Mouse (Mus musculus) hindlimb bud, embryonic 11.5 days (tissue): ENCODE data around the gene Cd2bp2.

Source experiments
- DNase-seq: peaks from one replicate; pipeline ENCODE4 v3.0.0-alpha.2; 2012; ENCODE audit warnings: low read depth, low spot score; ENCODE audit errors: extremely low spot score

The Cd2bp2 gene

DNA sequence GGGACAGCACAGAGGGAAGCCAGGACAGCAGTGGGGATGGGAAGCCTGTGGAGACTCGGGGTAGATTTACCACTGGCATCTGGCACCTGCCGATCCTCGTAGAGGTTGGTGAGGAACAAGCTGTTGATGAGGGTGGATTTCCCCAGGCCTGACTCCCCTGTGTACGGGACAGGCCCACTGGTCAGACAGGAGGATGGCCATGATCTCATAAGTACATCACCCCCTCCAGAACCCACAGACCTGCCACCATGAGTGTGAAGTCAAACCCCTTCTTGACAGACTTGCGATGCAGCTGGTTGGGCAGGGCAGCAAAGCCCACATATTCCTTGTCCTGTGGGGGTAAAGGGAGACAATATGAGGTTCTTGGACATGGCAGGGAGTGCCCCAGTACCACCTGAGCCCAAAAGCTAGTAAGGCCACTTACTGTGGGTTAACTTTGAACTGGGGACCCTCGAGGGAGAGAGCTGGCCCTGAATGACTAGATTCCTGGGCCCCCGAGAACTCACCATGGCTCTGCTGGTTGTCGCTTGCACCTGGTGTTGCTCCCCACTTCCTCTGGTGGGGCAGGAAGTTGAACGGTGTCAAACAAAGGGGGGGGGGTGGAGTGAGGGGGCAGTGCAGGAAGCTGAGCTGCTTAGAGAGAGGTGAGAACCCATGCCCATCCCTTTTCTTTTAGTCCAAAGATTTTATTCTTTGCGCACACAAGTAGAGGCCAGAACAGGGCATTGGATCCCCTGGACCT lies 22.2 kb upstream of the Cd2bp2 start:
- DNase-seq: no peak

DNA sequence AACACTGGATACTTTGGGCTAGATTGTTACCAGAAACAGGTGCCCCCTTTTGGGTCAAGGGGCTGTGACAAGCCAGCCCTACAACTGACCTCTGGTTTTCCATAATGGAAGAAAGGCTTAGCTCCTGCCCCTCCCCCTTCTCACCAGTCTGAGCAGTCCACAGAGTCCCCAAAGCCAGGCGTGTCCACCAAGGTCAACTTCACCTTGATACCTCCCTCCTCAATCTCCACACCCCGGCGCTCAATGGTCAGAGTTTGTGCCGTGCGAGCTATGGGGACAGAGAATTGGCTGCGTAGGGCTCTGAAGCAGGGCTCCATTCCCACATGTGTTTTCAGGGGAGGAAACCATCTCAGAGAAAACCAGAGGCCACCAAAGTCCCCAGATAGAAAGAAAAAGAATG lies 21.6 kb upstream of the Cd2bp2 start:
- no peak for DNase-seq

DNA sequence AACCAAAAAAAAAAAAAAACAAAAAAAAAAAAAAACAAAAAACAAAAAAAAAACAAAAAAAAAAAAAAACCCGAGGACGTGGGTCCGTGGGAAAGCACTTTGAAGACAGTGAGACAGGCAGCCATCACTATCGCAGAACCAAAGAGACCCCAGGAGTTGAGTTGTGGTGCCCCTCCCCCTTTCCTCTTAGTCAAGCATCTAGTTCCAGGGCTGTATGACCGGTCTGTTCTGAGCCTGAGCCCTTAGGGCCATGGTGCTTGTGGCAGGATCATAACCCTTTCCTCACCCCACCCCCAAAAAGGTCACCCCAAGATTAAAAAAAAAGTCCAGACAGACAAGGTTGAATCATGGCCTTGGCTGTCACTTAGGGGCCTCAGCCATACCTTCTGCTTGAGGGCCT lies 20.5 kb upstream of the Cd2bp2 start:
- no peak for DNase-seq

DNA sequence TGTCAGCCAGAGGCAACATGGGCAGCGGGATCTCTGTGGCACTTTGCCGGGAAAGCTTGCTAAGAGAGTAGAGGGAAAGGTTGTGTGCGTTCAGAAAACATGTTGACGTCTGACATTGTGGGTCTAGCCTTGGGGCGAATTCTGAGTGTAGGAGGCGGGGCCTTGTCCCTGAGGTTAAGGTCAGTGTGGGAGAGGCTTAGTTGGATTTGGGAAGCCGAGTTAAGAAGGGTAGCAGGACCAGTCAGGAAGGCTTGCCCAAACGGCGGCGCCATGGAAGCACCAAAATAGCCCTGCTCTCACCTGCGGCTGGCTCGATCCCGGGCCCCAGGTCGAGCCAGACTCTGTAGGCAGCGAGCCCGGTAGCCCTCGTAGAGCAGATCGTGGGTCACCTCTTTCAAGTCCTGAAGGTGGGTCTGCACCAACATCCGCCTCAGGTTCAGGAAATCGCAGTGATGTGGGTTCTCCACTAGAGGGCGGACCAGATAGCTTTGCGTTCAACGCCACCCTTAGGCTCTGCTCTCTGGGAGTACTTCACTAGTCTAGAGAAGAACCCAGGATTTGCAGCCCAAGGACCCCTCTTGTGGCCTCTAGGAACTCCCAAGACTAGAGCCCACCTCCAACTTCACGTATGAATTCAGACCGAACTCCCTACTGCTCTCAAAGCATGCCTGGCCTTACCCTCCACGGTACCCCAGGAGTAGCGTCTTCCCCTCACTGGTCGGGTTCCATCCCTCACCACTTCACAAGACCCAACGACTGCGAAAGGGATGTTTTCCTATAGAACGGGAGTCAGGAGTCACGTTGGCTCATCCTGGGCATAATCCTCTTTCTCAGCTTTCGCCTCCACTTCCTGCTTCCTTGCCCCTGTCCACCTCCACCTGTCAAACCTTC lies 19.4 kb upstream of the Cd2bp2 start:
- no peak for DNase-seq

DNA sequence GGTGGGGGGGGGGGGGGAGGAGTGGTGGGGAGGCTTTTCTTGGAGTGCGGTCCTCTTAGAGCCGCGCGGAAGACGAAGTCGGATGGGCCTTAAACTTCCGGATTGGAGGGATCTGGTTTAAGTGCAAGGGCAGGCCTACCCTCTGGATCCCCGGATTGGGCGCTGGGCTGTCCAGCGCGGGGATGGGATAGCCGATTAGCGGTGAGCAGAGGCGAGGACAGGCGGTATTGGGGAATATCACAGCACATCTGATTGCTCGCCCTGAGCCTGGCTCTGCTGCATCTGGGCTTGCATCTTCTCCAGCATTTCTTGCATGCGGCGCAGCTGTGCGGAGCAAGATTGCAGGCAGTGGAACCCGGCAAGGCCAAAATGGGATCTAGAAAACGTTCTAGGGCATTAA lies 18.7 kb upstream of the Cd2bp2 start:
- no peak for DNase-seq

DNA sequence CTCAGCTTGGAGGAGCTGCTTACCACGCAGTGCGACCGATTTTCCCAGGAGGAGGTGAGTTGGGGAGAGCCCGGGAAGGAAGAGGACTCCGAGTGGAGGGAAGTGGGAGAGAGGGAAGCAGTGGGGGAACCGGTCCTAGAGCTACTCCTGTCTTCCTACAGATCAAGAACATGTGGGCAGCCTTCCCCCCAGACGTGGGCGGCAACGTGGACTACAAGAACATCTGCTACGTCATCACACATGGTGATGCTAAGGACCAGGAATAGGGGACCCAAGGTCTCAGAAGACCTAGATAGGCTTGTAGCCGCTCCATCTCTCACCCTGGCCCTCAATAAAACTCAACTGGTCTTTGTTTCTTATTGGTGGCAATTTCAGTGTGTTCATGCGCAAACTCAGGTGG lies 18.1 kb upstream of the Cd2bp2 start:
- DNase-seq: no peak

DNA sequence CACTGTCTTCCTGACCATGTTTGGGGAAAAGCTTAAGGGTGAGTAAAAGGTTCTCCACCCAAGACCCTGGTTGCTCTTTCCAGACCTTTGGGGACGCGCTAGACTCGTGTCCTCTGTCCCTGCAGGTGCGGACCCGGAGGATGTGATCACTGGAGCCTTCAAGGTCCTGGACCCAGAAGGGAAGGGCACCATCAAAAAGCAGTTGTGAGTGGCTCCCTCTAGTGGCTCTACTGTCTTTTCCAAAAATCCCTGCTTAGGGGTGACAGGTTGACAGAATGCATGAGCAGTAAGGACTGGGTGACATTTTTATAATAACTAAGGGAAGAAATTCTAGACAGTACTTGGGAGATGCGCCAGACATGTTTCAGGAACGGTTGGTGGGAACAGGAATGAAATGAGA lies 17.6 kb upstream of the Cd2bp2 start:
- no peak for DNase-seq

DNA sequence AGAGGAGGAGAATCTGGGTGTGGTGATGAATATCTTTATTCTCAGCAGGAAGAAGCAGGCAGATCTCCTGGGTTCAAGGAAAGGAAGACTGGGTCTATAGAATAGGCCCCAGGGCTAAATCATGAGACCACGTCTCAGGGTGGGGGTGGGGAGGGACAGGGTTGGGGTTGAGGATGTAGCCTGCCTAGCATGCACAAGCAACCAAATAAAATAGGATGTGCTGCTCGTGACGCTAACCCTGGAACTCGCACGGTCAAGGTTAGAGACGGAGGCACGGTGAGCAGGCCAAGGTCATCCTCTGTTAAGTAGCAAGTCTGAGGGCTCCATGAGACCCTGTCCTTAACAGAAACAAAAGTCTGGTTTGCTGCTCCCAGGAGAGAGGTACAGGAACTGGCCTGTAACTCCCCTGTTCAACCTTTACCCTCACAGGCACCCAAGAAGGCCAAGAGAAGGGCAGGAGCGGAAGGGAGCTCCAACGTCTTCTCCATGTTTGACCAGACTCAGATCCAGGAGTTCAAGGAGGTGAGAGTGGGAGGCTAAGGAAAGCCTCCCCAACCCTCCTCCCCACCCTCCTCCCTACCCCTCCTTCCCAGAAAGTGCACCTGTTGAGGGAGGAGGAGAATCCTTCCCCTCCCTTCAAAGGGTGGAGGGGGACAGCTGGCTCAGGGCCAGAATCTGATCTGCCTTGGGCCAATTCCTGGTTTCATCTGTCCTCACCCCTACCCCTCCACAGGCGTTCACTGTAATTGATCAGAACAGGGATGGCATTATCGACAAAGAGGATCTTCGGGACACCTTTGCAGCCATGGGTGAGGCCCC lies 16.8 kb upstream of the Cd2bp2 start:
- no peak for DNase-seq

DNA sequence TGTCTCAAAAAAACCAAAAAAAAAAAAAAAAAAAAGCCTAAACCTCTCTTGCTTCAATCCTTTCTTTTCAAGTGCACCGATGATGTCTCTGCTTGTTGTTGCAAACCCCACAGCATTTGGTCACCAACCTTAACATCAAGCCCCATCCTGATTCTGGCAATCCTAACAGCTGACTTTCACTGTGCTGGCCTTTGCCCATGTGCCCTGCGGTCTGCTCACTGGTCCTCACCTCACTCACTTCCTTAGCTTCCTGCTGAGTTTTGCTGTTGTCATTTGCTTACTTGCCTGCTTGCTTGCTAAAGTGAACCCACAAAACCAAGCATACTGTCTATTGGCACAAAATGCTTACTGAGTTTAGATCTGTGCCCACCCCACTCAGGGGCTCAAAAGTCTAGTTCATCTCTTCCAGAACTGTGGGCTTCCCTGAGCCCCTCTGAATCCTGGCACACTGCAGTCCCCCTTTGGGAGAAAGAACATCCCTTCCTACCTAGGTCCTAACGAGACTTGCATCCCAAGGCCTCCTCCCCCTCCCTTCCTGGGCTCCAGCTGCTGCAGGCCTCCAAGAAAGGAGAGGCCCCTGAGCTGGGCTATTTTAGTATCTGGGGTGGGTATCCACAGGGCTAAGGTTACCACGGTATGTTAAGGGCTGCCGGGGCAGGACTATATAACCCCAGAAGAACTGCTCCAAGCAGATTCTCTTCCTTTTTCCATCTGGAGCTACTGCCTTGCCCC lies 15.3 kb upstream of the Cd2bp2 start:
- DNase-seq: no peak

DNA sequence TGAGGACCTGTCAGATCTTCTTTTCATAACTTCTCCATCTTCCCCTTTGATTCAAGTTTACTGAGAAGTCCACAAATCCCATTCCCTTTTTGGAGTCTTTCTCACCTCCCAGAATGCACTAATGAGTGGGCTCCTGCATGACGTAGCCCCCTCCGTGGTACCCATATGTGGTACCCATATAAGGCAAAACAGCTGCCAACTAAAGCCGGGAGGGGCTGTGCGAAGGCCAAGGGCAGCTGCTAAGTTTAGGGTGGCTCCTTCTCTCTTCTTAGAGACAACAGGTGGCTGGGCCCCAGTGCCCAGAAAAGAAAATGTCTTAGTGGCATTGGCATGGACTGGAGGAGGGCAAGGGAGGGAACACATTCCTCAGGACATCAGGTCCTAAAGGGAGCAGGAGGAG lies 14.4 kb upstream of the Cd2bp2 start:
- DNase-seq: no peak

DNA sequence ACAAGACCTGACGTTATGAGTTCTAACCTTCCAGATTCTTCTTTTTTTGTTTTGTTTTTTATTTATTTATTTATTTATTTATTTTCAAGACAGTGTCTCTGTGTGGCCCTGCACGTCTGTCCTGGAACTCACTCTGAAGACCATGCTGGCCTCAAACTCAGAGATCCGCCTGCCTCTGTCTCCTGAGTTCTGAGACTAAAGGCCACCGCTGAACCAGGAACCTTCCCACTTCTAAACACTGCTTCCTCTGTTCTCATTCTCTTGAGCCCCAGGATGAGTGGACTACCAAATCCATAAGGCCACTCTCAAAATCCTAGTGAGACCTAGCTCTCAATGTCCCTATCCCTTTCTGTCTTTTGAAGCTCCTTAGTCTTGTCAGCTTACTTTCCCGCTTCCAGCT lies 14.0 kb upstream of the Cd2bp2 start:
- DNase-seq: no peak

DNA sequence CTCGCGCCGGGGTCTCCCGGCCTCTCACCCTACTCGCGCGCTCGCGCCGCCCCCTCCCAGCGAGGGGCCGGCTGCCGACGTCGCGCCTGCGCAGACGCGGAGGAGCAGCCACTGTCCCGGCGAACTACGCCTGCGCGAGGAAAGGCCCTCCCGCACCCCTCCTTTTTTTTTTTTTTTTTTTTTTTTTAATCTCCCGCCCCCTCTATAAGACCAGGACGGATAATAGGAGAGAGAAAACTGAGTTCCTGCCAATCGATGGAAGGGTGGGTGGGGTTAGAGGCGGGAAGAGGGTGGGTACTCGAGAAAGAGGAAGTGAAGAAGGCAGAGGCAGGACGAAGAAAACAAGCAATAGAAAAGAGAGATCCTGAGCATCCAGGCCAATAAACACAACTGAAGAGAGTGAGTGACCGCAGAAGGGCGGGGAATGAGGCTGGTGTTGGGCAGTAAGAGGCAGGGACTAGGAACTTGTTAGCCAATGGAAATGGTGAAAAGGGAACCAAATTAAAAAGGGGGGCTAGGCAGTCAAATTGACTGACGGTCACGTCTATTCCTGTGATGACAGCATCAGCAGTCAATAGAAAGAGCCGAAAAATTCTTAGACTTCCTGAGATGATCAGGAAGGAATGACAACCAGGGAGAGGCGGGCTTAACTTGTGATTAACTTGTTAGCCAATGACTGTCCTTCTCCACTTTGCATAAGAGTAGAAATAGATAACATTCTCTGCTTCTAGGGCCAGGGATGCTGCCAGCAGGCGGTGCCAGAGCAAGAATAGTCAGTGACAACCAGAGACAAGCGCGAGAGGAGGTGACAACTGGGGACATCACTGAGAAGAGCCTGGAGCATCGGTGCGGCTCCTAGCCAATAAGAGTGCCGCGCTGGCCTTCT lies 12.9 kb upstream of the Cd2bp2 start, which contains the start of gene Mylpf:
Gene Mylpf (plus strand): TSS at position 338 of the 886 bp plus-strand sequence.
- peak; percentile 87 for DNase-seq

DNA sequence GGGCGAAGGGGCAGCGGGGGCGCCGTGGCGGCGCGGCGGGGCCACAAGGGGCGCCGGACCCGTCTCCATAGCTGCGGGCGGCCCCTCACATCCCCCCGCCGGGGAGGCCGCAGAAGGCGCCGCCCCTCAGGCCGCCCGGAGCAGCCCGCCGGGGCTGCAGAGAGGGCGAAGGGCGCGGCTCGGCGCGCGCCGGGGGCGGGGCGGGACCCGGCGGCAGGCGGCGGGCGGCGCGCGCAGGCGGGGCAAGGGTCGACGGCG lies 12.4 kb upstream of the Cd2bp2 start, which contains the start of gene Tbc1d10b:
Gene Tbc1d10b (minus strand): TSS at position 174 of the 258 bp plus-strand sequence.
- no peak for DNase-seq

DNA sequence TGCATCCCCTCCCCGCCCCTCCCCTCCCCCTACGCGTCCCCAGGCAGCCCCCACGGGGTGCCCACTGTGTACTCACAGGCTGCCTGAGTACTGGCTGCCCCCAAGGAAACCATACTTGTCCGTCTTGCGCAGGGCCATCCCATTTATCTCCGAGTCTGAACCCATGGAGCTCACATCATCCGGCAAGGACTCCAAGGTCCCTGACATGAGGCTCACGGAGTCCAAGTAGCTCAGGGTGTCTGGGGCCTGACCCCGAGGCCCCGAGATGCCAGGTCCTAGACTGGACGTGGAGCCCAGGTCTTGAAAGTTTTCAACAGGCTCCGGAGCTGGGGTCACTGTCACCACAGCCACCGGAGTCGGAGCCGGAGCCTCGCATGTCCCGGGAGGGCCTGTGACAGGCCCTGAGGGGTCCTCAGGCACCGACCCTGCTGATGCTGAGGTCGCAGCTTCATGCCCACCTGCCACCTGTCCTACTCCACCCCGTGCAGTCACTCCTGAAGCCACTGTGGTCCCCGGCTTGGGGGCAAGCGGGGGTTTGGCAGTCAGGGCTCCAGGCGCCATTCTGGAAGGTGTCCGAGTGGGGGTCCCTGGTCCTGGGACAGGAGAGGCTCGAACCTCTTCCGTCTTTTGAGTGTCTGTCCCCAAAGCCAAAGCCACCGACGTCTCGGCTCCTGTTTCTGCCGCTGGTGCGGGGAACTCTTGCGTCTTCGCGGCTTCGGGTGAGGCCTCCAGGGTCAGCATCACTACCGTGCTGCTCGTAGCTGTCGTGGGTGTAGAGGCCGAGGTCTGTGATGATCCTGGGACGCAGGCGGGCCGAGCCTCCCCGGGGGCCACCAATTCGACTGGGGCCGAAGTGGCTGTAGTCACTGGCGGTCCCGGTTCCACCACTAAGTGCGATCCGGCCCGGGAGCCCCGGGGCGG lies 11.8 kb upstream of the Cd2bp2 start:
- no peak for DNase-seq

DNA sequence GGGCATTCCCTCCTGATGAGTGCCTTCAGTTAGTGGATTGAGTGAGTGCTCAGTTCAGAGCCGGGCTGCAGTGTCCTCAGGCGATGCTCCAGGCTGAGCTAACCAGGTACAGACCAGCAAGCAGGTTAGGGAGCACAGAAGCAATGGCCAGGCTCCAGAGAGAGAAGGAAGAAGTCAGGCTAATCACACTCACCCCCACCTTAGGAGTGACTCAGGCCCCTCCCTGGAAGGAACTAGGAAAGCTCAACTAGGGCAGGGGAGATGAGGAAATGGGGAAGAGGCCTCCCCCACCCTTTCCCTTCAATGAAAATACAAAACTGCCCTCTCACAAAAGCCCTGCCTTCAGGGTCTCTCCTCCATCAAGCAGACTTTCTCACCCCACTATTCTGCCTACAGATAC lies 10.8 kb upstream of the Cd2bp2 start:
- DNase-seq: no peak

DNA sequence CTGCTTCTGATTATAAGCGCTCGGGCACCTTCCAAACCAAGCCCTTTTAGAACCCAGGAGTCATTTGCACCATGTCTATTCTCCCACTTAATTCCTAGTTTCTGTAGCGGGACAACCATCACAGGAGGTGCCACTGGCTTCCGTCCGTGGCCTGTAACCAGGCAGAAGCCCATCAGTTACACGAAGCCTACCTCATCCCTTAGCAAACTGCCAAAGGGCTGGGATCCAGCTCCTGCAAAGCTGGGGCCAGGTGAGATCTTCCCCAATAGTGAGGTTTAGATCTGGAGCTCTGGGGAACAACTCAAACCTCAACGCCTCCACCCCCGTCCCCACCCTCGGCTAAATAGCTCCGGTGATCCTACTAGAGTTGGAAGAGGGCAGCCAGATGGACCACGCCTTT lies 634 bp upstream of the Cd2bp2 start:
- DNase-seq: no peak

DNA sequence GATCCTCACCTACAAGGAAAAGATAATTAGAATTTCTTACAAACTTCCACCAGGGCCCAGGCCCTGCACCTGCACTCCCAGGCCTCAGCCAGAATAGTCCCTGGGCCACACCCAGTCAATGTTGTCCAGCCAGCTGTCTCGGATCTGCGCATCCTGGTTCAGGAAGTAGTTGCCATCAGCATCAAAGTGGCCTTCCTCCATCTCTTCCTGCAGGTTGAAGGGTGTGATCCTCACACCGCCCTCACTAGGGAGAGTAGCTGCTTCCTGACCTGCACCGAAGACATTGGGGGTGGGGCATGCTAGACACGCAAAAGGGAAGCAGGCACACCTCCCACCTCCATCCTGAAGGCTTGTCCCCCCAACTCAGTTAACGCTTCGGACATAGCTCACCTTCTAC lies 1.2 kb downstream of the Cd2bp2 start:
- DNase-seq: no peak

DNA sequence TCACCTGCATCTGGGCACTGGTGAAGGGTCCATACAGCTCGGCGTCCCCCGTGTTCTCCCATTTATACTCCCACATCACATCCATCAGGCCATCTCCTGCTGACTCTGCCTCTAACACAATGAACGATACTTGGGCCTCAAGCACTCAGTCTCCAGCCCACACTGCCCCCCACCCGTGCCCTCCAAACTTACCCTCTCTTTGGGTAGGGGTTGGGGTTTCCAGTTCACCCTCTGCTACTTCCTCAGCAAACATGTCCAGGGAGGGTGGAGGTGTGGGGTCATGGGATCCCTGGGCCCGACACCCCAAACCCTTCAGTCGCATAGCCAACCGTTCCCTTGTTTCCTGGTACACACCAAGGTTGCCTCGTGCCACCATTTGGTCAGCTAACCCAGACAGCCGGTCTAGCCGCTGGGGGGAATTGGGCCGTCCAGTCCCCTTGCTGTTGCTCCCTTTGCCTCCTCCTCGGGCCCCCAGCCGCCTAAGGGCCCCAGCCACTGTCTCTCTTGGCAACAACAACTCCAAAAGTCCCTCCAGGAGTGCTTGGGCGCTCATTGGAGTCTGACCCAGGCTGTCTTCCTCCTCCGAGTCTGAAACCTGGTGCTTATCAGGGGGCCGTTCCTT lies 1.7 kb downstream of the Cd2bp2 start:
- no peak for DNase-seq
